Mouse (Mus musculus): ENCODE measurements around the gene Neu3.

The Neu3 gene

DNA sequence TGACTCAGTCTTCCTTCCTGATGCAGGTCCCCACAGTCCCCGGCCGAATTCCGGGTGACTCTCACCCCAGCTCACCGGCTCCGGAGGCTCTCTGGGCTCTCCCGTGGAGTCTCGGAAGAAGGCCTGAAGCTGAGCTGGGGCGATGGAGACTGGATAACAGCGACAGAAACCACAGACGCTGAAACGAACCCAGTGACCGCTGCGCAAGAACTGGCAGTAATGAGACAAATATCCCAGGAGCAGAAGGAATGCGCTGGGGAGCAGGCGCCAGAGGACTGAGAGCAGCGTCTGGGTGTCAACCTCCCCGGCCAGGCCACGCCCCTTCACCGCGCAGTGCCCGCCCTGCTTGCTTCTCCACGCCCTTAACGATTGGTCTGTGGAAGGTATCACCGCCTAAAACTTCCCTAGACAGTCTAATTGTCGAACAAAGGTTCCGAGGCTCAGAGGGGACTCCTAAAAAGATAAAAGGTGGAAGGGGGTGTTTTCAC lies at the start of gene Neu3:
Neu3 (minus strand) TSS at position 335 of the 488 bp plus-strand sequence.
- peak; percentile 93 for DNase-seq

DNA sequence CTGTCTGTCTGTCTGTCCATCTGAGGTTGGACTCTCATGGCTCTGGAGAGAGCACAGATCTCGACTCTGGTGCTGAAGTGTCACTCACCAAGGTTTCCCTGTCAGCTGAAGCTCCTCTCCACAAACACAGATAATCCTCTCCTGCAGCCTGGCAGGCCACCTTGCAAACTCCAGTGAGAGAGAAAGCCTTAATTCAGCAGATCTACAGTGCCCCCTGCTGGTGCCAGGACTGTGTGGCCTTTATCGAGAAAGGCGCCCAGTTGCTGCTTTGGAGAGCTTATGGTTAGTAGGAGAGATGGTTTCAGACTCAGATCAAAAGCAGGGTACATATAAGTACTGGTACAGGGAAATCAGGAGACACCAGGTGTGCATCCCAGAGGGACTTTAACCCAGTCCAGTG lies 48.1 kb upstream of the Neu3 start:
- peak; percentile 85 for DNase-seq

DNA sequence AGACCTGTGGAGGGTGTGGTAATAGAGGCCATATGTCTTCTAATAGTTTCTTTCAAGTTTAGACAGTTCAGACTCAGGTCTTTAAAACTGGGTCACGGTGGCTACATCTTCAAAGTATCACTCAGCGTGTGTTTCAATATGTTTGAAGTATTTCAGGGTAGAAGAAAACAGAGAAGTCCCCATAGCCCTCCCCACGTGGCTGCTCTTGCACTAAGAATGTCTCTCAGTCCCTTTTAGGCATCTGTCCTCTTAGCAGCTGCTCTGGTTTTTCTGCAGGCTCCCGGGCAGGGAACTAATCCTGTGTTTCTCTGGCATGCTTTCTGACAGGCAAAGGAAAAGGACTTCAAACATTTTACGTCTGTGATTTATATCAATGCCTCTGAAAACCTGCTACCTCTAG lies 47.7 kb upstream of the Neu3 start:
- DNase-seq: no peak

DNA sequence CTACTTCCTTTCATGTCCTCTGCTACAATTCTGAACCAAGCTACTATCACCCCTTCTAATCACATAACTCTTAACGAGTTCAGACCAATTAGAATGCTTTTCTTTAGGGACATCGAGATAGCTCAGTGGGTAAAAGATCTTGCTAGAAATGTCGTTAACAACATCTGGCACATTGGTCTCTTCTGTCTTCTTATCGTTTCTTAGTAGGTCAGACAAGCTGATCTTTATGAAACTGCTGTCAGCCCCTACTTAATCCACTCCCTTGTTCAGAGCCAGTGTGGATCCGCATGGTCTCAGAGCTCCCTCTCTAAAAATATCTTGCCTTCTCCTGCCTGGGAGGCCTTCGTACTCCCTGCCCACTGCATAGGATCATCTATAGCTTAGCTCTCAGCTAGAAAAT lies 45.7 kb upstream of the Neu3 start:
- no peak for DNase-seq

DNA sequence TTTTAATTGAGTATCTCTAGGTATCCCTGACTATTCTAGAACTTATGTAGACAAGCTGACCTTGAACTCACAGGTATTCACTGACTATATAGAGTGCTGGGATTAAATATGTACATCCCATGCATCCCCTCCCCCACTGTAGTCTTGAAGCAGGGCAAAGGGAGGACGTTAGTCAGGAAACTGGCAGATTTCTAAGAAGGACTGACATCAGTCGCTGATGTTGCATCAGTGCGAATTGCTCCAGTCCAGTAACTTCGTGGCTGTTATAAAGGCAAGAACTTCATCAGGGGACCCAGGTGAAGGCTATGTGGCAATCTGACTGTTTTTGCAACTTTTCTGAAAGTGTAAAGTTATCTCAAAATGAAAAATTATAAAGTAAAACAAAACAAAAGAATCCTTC lies 41.1 kb upstream of the Neu3 start:
- no peak for DNase-seq

DNA sequence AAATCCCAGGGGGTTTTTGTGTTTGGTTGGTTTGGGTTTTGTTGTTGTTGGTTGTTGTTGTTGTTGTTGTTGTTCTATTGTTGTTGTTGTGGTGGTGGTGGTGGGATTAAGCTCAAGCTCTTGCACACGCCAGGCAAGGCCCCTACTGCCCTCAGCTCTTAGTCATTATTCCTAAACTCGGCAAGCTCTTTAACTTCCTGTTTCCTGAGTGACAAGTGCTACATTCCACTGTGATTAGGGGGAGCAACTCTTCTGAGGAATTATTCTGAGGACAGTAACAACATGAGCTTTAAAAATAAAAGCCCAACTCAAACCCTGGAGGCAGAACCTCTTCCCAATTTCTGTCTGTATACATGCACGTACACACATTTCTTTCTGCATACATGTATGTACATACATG lies 37.0 kb upstream of the Neu3 start:
- DNase-seq: no peak

DNA sequence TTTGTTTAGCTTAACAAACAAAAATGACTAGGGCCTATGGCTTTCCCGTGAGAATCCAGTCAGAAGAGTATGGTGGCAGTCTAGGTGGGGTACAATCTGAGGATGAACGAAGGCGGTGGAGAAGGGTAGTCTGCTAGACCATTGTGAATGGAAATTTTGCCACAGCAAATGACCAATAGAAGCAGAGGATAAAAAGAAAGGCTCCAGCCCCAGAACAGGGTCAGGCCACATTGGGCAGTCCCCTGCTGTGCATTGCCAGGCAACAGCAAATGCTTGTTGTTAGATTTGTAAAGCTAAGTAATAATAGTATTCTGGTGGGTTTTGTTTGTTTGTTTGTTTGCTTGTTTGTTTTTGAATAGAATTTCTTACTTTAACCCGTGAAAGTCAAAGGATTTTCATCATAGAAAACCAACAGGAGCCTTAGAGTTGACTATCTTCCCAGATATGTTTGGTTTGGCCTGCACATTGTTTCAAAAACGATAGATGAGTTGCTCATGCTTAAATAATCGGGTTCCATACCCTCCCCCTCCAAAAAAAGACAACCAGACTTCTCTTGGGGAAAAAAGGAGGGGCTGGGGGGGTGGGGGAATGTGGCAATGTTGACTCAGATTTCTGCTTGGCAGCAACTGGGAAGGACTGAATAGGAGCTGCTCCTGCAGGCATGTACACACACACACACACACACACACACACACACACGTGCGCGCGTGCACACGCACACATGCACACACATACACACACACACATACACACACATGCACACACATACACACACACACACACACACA lies 36.2 kb upstream of the Neu3 start:
- no peak for DNase-seq

DNA sequence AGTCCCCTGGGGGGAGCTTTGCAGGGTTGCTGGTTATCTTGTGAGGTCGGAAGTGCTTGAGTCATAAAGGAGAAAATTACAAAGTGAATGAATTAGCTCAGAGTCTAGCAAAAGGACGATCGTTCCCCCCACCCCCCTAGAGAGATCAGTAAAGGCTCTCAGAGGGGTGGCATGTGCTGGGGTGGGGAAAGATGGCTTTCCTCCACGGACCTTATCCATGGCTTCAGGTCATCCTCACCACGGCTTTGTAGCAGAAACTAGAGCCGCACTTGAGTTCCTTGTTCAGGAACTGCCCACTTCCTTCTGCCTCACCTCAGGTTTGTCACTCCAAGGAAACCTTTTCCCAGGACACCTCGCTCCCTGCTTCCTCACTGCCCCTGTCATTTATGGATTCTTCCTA lies 35.1 kb upstream of the Neu3 start, which contains the start of gene Spcs2:
Spcs2 (minus strand) TSS at position 101 of the 400 bp plus-strand sequence.
- no peak for DNase-seq

DNA sequence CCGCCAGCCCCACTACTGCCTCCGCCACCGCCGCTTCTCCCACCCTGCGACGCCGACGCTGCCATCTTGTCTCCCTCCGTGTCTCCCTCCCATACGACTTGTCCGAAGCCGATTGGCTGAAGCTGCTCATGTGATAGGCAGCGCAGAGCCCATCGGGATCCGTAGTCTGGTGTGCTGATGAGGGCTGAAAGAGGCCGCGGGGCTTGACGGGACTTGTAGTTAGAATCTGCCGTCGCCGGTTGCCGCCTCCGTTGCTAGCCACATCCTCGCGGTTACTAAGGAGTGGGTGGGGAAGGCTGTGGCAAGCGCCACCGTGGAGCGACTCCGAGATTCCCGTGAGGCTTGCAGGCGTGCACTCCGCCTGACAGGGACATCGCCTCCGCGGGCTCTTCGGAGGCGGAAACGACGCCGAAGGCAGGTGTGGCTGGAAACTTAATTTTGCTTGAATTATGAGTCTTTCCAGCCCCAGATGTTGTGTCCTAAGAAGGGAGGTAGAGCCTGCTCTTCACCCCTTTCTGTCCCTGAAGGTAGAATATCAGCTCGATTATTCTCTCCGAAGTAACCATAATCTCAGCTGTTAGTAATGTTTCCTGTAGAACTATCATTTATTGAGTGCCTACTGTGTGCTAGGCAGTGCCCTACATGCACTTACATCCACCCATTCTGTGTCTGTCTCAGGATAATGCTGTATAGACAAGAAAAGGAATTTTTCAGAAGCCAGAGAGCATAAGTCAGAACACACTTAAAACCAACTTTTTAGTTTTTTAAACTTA lies 30.8 kb upstream of the Neu3 start, which contains the start of gene Xrra1:
Xrra1 (plus strand) TSS at position 304 of the 773 bp plus-strand sequence.
- peak; percentile 99 for DNase-seq

DNA sequence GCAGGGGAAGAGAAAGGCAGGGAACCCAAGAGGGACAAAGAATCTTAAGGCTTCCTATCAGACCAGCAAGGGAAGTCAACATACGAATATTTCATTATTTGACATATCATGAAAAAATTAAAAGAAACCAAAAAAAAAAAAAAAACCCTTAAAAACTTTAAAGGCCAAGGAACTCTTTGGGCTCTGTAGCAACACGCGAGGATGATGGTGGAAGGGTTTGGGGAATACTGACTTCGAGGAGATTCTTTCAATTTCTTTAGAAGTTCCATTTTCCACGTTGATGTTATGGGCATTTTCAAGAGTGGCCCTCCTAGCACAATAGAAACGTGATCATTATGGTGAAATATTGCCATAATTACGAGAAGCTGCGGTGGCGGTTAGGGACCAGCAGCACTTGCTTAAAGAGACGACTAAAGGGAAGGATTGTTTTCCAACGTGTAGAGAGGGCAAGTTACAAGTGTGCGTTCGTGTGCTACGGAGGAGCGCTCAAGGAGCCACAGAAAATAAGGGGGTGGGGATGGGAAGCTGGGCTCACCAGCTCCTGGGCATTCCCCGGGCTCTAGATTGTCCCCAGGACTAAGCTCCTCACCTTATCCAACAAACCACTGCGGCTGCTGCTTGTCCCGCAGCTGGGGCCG lies 30.1 kb upstream of the Neu3 start:
- no peak for DNase-seq

DNA sequence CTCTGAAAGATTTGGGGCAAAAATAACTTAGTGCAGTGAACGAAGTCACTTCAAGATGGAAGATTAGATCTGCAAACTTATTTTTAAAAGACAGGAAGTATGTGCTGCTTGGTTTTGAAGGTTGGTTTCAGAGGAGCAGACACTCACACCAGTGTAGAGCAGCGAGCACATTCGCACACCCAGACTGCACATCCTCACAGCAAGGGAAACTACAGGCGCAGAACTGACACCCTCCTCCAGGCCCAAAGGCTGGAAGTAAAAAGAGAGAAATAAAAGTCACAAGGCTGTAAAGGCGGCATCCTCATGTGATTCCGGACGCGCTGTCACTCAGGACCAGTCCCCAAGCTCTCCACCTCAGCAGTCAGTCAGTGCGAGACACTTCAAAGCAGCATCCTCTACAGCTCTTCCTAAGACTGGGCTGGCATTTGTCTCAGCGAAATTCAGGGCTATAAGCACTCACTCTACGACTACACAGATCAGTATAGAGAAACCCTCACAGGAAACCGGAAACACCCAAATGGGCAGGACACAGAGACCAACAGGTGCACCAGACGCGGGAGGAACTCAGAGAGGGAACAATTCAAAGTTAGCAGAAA lies 28.1 kb upstream of the Neu3 start:
- no peak for DNase-seq

DNA sequence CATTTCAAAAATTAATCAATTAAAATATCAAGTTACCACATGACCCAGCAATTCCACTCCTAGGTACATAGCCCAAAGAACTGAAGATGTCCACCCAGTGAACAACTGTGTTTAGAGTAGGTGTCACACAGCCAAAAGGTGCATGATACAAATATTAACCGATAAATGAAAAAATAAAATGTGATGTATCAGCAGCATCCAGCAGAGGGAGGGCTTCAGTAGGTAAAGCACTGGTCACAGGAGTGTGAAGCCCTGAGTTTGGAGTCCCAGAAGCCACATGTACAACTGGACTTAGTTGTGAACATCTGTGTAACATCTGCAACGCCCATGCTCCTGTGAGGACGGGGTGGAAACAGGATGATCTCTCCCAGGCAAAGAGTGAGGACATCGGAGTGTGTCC lies 26.1 kb upstream of the Neu3 start:
- no peak for DNase-seq

DNA sequence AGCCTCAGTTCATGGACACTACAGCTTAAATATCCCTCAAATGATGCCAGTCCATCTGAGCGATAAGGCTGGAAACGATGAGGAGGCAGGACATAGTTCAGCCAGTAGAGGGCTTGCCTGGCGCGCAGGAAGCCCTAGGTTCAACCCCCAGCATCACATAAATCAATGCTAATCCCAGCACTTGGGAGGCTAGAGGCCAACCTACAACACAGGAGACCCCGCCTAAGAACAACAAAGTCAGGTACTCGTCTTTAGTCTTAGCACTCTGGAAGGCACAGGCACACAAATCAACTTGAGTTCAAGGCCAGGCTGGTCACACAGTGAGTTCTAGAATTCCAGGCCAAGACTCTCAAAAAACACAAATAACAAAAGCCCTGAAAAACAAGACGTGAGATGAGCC lies 25.1 kb upstream of the Neu3 start:
- DNase-seq: no peak

DNA sequence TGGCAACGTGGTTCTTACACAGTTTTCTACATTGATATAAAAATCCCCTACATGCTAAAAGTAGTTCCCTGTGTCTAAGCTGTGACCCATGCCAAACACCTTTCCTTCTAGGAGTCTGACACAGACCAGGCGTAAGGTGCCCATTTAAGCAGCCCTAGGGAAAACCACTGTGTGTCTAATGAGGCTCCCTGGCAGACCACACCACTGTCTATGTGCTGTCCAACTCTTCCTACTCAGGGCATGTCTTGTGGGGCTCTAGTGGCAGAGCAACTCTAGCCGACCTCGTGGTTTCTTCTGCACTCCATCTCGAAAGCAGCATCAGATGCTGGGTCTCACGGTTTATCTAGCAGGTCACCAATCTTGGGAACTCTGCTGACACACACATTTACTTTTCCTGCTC lies 23.4 kb upstream of the Neu3 start:
- DNase-seq: no peak

DNA sequence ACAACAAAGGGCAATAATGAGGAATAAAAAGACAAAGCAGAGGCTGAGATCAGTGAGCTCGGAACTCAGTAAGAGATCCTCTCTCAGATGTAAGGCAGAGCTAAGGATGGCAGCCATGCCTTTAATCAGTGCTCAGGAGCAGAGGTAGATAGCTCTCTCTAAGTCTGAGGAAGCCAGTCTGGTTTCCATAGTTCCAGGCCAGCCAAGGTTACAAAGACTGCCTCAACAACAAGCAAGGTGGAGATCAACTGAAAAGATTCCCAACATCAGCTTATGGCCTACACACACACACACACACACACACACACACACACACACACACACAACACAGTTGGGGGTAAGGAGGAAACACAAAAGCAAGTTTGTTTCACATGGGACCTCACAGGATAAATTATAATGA lies 22.9 kb upstream of the Neu3 start:
- no peak for DNase-seq

DNA sequence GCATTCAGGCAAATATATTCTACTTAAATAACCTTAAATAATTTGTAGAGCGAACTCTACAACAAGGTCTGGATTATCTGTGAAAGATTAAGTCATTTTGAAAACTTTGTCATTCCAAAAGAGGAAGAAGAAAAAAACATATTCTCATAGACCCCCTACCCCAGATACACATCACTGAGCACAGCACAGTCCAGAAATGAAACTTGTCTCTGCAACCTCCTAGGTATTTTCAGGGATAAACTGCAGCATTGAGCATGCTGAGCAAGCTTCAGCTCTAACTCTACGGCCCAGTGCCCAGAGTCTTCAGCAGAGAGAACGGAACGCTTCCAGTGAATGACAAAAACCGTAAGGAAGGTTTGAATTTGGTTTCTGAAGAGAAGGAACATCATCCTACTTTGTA lies 22.3 kb upstream of the Neu3 start:
- no peak for DNase-seq

DNA sequence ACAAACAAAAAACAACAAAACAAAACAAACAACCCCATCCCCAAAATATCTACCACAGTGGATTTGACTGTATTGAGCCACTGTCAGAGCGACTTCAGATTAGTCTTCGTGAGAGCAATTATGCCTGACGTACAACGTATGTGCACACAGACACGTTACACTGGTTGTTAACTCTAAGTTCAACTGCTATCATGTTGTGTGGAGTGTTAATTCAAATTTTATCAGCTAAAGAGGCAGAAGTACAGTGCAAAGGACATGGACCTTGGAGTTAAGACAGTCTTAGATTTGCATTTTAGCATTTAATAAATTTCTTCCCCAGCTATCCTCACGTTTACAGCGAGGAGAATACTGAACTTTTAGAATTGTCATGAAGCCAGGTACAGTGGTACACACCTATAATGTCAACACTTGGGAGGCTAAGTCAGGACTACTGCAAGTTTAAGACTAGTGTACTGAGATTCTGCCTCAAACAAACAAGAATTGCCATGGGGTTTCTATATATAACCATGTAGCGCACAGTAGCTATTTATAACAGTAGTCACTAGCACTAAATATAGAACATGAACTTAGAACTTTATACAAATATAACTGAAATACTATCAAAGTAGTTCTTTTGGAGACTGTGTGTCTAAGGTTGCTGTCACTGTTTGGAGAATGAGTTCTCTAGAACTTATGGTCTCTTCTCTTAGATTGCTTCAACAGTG lies 17.5 kb upstream of the Neu3 start:
- DNase-seq: no peak

DNA sequence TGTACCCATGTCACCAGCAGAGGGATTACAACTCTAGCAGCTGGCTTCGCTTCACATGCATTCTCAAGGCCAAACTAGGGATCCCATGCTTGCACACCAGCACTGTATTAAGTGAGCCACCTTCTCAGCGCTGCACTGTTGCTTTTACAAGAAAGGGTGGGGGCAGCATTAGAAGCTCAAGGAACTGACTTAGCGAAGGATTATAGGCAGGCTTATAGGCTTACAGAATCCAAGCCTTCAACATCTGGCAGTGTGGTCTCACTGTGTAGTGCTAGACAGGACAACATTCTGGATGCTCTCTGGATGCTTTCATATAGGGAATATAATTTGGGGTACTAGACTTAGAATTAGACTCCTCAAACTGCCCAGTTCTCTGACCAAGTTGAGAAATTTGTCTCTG lies 10.0 kb upstream of the Neu3 start:
- DNase-seq: no peak

DNA sequence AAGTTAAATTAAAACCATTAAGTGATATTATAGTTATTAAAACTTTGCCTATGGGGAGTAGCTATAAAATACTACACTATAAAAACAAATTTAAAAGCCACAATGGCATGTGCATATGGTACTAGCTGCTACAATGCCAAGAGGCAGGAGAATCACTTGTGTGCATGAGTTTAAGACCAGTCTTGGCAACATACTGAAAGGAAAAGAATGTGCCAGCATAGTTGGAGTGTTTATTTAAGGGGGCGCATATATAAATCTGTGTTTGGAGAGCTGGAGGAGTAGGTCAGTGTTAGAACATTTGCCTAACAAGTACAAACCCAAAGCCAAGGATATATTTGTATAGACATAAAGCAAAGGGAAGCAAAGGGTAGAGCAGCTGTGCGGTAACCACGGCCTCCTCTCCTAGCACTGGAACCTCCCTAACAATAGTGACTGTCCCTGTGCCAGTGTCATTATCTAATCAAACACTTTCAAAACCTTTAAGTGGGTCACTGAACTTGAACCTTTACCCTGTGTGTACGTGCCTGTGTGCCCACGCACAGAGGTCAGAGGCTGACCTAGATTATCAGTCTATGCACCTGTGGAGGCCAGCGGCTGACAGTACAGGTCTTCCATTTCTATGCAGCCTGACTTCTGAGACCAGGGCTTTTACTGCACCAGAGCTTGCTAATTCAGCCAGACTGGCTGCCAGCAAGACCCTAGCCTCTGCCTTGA lies 9.3 kb upstream of the Neu3 start:
- DNase-seq: no peak

DNA sequence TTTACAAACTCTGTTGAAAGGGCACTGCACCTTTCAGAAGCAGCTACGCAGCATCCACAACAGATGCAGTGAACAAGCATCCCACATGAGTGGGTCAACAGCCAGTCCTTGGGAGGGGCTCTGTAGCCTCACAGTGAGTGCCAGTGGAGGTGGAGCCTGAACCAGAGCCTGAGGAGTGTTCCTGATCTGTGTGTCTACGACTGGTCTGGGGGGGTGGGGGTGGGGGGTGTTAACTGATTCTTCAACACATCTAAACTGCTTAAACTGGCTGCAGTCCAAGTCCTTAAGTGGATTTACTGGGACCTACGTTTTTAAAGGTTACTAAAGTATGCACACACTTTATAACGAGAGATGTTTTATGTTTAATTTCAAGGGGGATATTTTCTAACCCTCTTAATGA lies 8.6 kb upstream of the Neu3 start:
- no peak for DNase-seq

DNA sequence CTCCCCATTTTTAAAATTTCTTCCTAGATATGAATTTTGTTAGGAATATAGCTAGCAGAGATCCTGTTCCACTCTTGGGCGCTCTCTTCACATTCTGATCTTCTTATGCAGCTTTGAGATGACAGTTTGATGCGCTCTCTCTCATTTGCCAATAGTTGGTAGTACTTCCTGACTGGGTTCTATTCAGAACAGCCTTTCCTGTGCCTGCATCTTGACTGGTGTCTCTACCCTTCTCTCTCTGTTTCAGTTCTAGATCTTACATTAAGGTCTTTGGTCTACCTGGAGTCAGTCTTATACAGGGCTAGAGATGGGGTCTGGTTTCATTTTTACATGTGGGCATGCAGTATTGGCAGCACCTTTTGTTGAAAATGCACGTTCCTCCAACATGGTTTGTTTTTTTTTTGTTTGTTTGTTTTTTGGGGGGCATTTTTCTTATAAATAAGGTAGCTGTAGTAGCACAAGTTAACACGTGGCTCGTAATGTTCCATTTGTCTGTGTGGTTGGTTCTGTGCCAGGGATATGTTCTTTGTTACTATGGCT lies 6.2 kb upstream of the Neu3 start:
- no peak for DNase-seq

DNA sequence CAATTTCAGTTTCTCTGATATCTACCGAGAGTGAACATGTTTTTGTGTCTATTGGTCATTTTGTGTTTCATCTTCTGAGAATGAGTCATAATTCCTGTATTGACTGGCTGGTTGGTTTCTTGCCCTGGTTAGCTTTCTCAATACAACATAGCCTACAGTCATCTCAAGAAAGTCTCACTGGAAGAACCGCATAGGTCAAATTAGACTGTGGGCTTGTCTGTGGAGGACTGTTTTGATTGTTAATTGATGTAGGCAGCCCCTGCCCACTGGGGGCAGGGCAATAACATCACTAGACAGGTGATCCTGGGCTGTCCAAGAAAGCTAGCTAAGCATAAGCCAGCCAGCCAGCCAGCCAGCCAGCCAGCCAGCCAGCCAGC lies 5.6 kb upstream of the Neu3 start:
- no peak for DNase-seq

Measured in right cerebral cortex, adult 18-20 months (tissue).